In genomic region chr17:51747204-51747603, GRCm38 (mm10) we compare ENCODE assay signal across 24 mouse cellular contexts.
DNase-seq lines count a peak whose midpoint lies in the region; ATAC-seq and TF ChIP-seq lines count a peak whose summit lies in the region.
"Had no signal": no experiment of that assay in that cellular context is flagged by ENCODE, and none has a peak within 500 bp of the region (broad histone marks: within the 10 kb centered on the region; RNA-seq: fewer than 3 reads in every experiment).

No protein-coding gene starts in this region.

- ATAC-seq in forebrain, embryonic 14.5 days = 0 out of 2 replicates have a peak, but pooled peaks have one; percentile 27
- no peak for ATAC-seq in limb, embryonic 11.5 days (ENCODE audit: insufficient number of reproducible peaks, low FRiP score, low TSS enrichment, low read depth)
- ATAC-seq in forebrain, postnatal 0 days = 0 out of 2 replicates have a peak, but pooled peaks have one; percentile 24
- ATAC-seq: intestine, postnatal 0 days; Patski had no signal

- 47% methylated on average over 9 of the region's 9 CpGs for WGBS in forebrain, embryonic 14.5 days
- 83% methylated on average over 9 of the region's 9 CpGs for WGBS in forebrain, embryonic 10.5 days
- WGBS in limb, embryonic 11.5 days = 82% methylated on average over 9 of the region's 9 CpGs
- 82% methylated on average over 9 of the region's 9 CpGs for WGBS in limb, embryonic 10.5 days
- WGBS in forebrain, postnatal 0 days = 32% methylated on average over 9 of the region's 9 CpGs

- H3K27ac ChIP-seq in forebrain, embryonic 14.5 days (ENCODE audit: low read depth, low read length) = no peak overlapping the region
- no peak overlapping the region for H3K27ac ChIP-seq in forebrain, embryonic 10.5 days
- H3K27ac ChIP-seq in limb, embryonic 11.5 days (replicated peaks; ENCODE audit: low read depth, low read length) = no peak overlapping the region
- H3K27ac ChIP-seq in limb, embryonic 10.5 days = no peak overlapping the region
- H3K27ac ChIP-seq in forebrain, postnatal 0 days (ENCODE audit: low read depth, low read length) = no peak overlapping the region
- H3K27ac ChIP-seq: gastrocnemius, adult 2 months; hindbrain, embryonic 12.5 days; hindbrain, embryonic 15.5 days had no signal

- no peak overlapping the region for H3K4me3 ChIP-seq in forebrain, embryonic 14.5 days (ENCODE audit: low read depth, low read length)
- no peak overlapping the region for H3K4me3 ChIP-seq in forebrain, embryonic 10.5 days
- H3K4me3 ChIP-seq in limb, embryonic 11.5 days (ENCODE audit: low read depth, low read length) = no peak overlapping the region
- no peak overlapping the region for H3K4me3 ChIP-seq in limb, embryonic 10.5 days
- no peak overlapping the region for H3K4me3 ChIP-seq in forebrain, postnatal 0 days (ENCODE audit: low read depth, low read length)
- H3K4me3 ChIP-seq: gastrocnemius, adult 2 months; hindbrain, embryonic 12.5 days; hindbrain, embryonic 15.5 days had no signal

- H3K36me3 ChIP-seq in forebrain, embryonic 14.5 days (ENCODE audit: control insufficient read depth, insufficient read depth, low read length) = peaks cover 7% of the 10 kb centered on the region
- peaks cover 23% of the 10 kb centered on the region for H3K36me3 ChIP-seq in forebrain, embryonic 10.5 days (replicated peaks)
- no peaks in the 10 kb centered on the region for H3K36me3 ChIP-seq in limb, embryonic 11.5 days (ENCODE audit: control insufficient read depth, insufficient read depth, low read length)
- 0 out of 2 replicates have a peak, but pooled peaks cover 5% of the 10 kb centered on the region for H3K36me3 ChIP-seq in limb, embryonic 10.5 days
- H3K36me3 ChIP-seq in forebrain, postnatal 0 days (ENCODE audit: insufficient read depth) = no peaks in the 10 kb centered on the region; the same call in 1 of the 2 replicates
- H3K36me3 ChIP-seq: G1E; hindbrain, embryonic 15.5 days had no signal

- no peaks in the 10 kb centered on the region for H3K9me3 ChIP-seq in forebrain, embryonic 14.5 days (replicated peaks; ENCODE audit: control insufficient read depth, low read length)
- H3K9me3 ChIP-seq in forebrain, embryonic 10.5 days = no peaks in the 10 kb centered on the region
- no peaks in the 10 kb centered on the region for H3K9me3 ChIP-seq in limb, embryonic 11.5 days (ENCODE audit: control insufficient read depth, low read length)
- H3K9me3 ChIP-seq in limb, embryonic 10.5 days (replicated peaks) = no peaks in the 10 kb centered on the region
- H3K9me3 ChIP-seq in forebrain, postnatal 0 days (ENCODE audit: low read length) = no peaks in the 10 kb centered on the region
- H3K9me3 ChIP-seq: hindbrain, embryonic 12.5 days; hindbrain, embryonic 15.5 days had no signal

- H3K9ac ChIP-seq in forebrain, embryonic 14.5 days (ENCODE audit: low read length) = no peak overlapping the region
- H3K9ac ChIP-seq in limb, embryonic 11.5 days (ENCODE audit: low read length) = no peak overlapping the region
- no peak overlapping the region for H3K9ac ChIP-seq in forebrain, postnatal 0 days
- H3K9ac ChIP-seq: hindbrain, embryonic 12.5 days; hindbrain, embryonic 15.5 days had no signal

- no peak overlapping the region for H3K4me2 ChIP-seq in forebrain, embryonic 14.5 days (ENCODE audit: low read length)
- no peak overlapping the region for H3K4me2 ChIP-seq in limb, embryonic 11.5 days (ENCODE audit: low read depth, severe bottlenecking)
- H3K4me2 ChIP-seq in forebrain, postnatal 0 days (ENCODE audit: low read depth) = no peak overlapping the region
- H3K4me2 ChIP-seq: heart, embryonic 11.5 days; hindbrain, embryonic 12.5 days; hindbrain, embryonic 15.5 days had no signal

- peaks cover 11% of the 10 kb centered on the region; the same call in 1 of the 2 replicates for H3K4me1 ChIP-seq in forebrain, embryonic 14.5 days (ENCODE audit: control insufficient read depth, insufficient read depth, low read length)
- H3K4me1 ChIP-seq in forebrain, embryonic 10.5 days = peaks cover 19% of the 10 kb centered on the region
- peaks cover 6% of the 10 kb centered on the region for H3K4me1 ChIP-seq in limb, embryonic 11.5 days (ENCODE audit: control insufficient read depth, insufficient read depth, low read length)
- peaks cover 35% of the 10 kb centered on the region for H3K4me1 ChIP-seq in limb, embryonic 10.5 days
- no peaks in the 10 kb centered on the region for H3K4me1 ChIP-seq in forebrain, postnatal 0 days (ENCODE audit: insufficient read depth)
- H3K4me1 ChIP-seq: hindbrain, embryonic 12.5 days had no signal

- H3K27me3 ChIP-seq in forebrain, embryonic 14.5 days (replicated peaks; ENCODE audit: control insufficient read depth, insufficient read depth, low read length) = no peaks in the 10 kb centered on the region
- no peaks in the 10 kb centered on the region for H3K27me3 ChIP-seq in forebrain, embryonic 10.5 days (ENCODE audit: poor library complexity, severe bottlenecking)
- no peaks in the 10 kb centered on the region for H3K27me3 ChIP-seq in limb, embryonic 11.5 days (ENCODE audit: control insufficient read depth, insufficient read depth, low read length)
- H3K27me3 ChIP-seq in limb, embryonic 10.5 days (ENCODE audit: low read depth, poor library complexity, severe bottlenecking) = peaks cover 10% of the 10 kb centered on the region; the same call in 1 of the 2 replicates
- H3K27me3 ChIP-seq in forebrain, postnatal 0 days (ENCODE audit: insufficient read depth, low read length) = no peaks in the 10 kb centered on the region
- H3K27me3 ChIP-seq: CH12.LX; hindbrain, embryonic 12.5 days; hindbrain, embryonic 15.5 days had no signal

- peak; percentile 33 for DNase-seq in forebrain, embryonic 14.5 days (ENCODE audit: low spot score)
- no peak for DNase-seq in forebrain, embryonic 10.5 days (ENCODE audit: extremely low spot score, low spot score)
- DNase-seq in limb, embryonic 11.5 days (ENCODE audit: low spot score) = peak; percentile 13
- DNase-seq in limb, embryonic 10.5 days (ENCODE audit: low spot score) = no peak
- DNase-seq in forebrain, postnatal 0 days = peak; percentile 35
- no peak for DNase-seq in thymus, postnatal 0 days (ENCODE audit: low spot score)
- DNase-seq: adrenal gland, postnatal 10 days; adrenal gland, postnatal 36 days; B cell, adult 2 months; cerebellum, adult 11-12 months; cerebellum, adult 8-10 months; cerebellum, postnatal 10 days; cerebellum, postnatal 36 days; gastrocnemius, adult 2 months; gastrocnemius, postnatal 14 days; heart, adult 11 months; kidney, adult 2 months had no signal

- TF ChIP-seq CTCF in forebrain, postnatal 0 days (IDR thresholded peaks at IDR 0.05; ENCODE audit: low read depth) = no peak

Comparison
In these comparisons a context has a peak if more than half of its experiments do, and no peak if none do; other contexts are left out.
1. DNase-seq: peak in forebrain, embryonic 14.5 days (single experiment), limb, embryonic 11.5 days (single experiment) and forebrain, postnatal 0 days (single experiment); none in forebrain, embryonic 10.5 days (single experiment), limb, embryonic 10.5 days (single experiment) and thymus, postnatal 0 days (single experiment).